Mouse (Mus musculus) heart, postnatal 0 days (tissue): ENCODE measurements around the gene Zfp697. TPM values are rescaled to one million over a fixed set of nuclear protein-coding genes. Genes with fewer than 3 reads are reported as not detected.
"Not testable (repeated sequence)": the region's sequence is repeated elsewhere in the genome, so short reads cannot be mapped to it uniquely, and the experiment has no call there.

ENCODE experiments used
- ATAC-seq: fragments of 200-750 bp; cut with Nextera tagmentation; 2 replicates; pipeline ENCODE4 v1.8.0; 2017; ENCODE audit warnings: low read depth, moderate number of reproducible peaks, moderate library complexity; ENCODE audit not compliant: insufficient read depth
- DNase-seq: peaks from one replicate; pipeline ENCODE4 v3.0.0-alpha.2; 2016; ENCODE audit warnings: low spot score
- H3K27ac ChIP-seq: fragments of 300-500 bp; sonication (generic); 2 replicates; pipeline ENCODE4 v1.5.1; 2014; ENCODE audit warnings: low read depth, mild to moderate bottlenecking
- H3K27me3 ChIP-seq: fragments of 300-500 bp; sonication (generic); 2 replicates; pipeline ENCODE4 v1.6.1; 2014; ENCODE audit warnings: low read length, mixed read lengths; ENCODE audit not compliant: control insufficient read depth, insufficient read depth
- H3K36me3 ChIP-seq: fragments of 300-500 bp; sonication (generic); replicated peaks from 2 replicates; pipeline ENCODE4 v1.6.1; 2014; ENCODE audit warnings: low read length, mixed read lengths; ENCODE audit not compliant: control insufficient read depth, insufficient read depth
- H3K4me1 ChIP-seq: fragments of 300-500 bp; sonication (generic); 2 replicates; pipeline ENCODE4 v1.6.1; 2014; ENCODE audit warnings: antibody characterized with exemption; ENCODE audit not compliant: control insufficient read depth, insufficient read depth
- H3K4me2 ChIP-seq: fragments of 300-500 bp; sonication (generic); 2 replicates; pipeline ENCODE4 v1.6.1; 2014; ENCODE audit warnings: low read depth, mild to moderate bottlenecking, low read length, moderate library complexity
- H3K4me3 ChIP-seq: fragments of 300-500 bp; sonication (generic); 2 replicates; pipeline ENCODE4 v1.5.1; 2014; ENCODE audit warnings: low read depth, low read length
- H3K9ac ChIP-seq: fragments of 300-500 bp; sonication (generic); replicated peaks from 2 replicates; pipeline ENCODE4 v1.6.1; 2014; ENCODE audit warnings: low read depth, low read length, mixed read lengths
- H3K9me3 ChIP-seq: fragments of 300-500 bp; sonication (generic); replicated peaks from 2 replicates; pipeline ENCODE4 v1.6.1; 2016; ENCODE audit warnings: low read length; ENCODE audit not compliant: control insufficient read depth
- CTCF ChIP-seq: IDR thresholded peaks from 2 replicates; pipeline ENCODE4 v1.5.1; 2016; ENCODE audit warnings: antibody characterized with exemption, control low read depth, low read depth
- EP300 ChIP-seq: IDR thresholded peaks from 2 replicates; pipeline ENCODE4 v1.6.1; 2016; ENCODE audit warnings: antibody characterized with exemption, low read depth
- WGBS: fragments of 180-500 bp; shearing (Covaris S2); extraction: QIAGEN DNeasy Blood & Tissue Kit; methylation state at CpG from one replicate; pipeline ENCODE4 v1.1.7; 2014; 5-methylcytosine and 5-hydroxymethylcytosine counted together
- polyA plus RNA-seq: library from polyadenylated mRNA; unstranded; fragments of >200 nt; fragmentation: Nextera tagmentation; extraction: Ambion mirVana; gene quantifications from 2 replicates; pipeline ENCODE4 v1.2.1, GENCODE M21; 2015
- total RNA-seq: library from RNA; depleted of rRNA; stranded (reverse); fragments of >200 nt; gene quantifications from 2 replicates; pipeline ENCODE4 v1.2.3, GENCODE M21; 2014; ENCODE audit warnings: low replicate concordance

Zfp697 gene
- total and polyA plus RNA-seq, 2 experiments from 2014 or later, result 9.4 to 20.8 TPM

GRCm38 (mm10) chr3:98587721-98588120 lies 205.5 kb downstream of the Zfp697 start:
- WGBS, result 77% methylated on average over 2 of the region's 2 CpGs
- Histone ChIP-seq H3K36me3 (no peaks in the 10 kb centered on the region), H3K9me3 (no peaks in the 10 kb centered on the region), H3K4me2 (no peak overlapping the region), H3K4me3 (no peak overlapping the region), H3K9ac (no peak overlapping the region), H3K27me3 (no peaks in the 10 kb centered on the region), H3K27ac (no peak overlapping the region), H3K4me1 (no peaks in the 10 kb centered on the region)
- TF ChIP-seq EP300 (no peak), CTCF (no peak)
- DNase-seq (no peak), ATAC-seq (no peak)

- no peak within 1 kb of the TSS for H3K9ac ChIP-seq
- H3K9me3 ChIP-seq, result no peaks in the 10 kb centered on the region
- no peak within 1 kb of the TSS for H3K4me3 ChIP-seq
- TF ChIP-seq CTCF (no peak), EP300 (no peak)
- H3K36me3 ChIP-seq, result no peaks in the 10 kb centered on the region
- H3K4me2 ChIP-seq, result no peak within 1 kb of the TSS
- H3K27ac ChIP-seq, result no peak within 1 kb of the TSS
- H3K27me3 ChIP-seq, result no peaks in the 10 kb centered on the region
- H3K4me1 ChIP-seq, result no peaks in the 10 kb centered on the region
- DNase-seq (no peak), ATAC-seq (no peak)
Measured at GRCm38 (mm10) chr3:98588707-98589106, 206.4 kb downstream of the Zfp697 start, which contains the start of gene Gm10681. Gene Gm10681, minus strand, starts transcription at chr3:98588807.

- H3K4me2 ChIP-seq, H3K9me3 ChIP-seq, H3K36me3 ChIP-seq, ATAC-seq, H3K4me1 ChIP-seq, H3K27ac ChIP-seq, H3K9ac ChIP-seq, H3K4me3 ChIP-seq, H3K27me3 ChIP-seq, DNase-seq: not testable (repeated sequence)
Measured at GRCm38 (mm10) chr3:98613540-98613939, 231.3 kb downstream of the Zfp697 start.

- Histone ChIP-seq H3K27ac (no peak overlapping the region), H3K4me3 (no peak overlapping the region), H3K4me2 (no peak overlapping the region), H3K27me3 (no peaks in the 10 kb centered on the region), H3K36me3 (no peaks in the 10 kb centered on the region), H3K9me3 (no peaks in the 10 kb centered on the region), H3K9ac (no peak overlapping the region), H3K4me1 (no peaks in the 10 kb centered on the region)
- no peak for ATAC-seq
- DNase-seq, result no peak
- TF ChIP-seq EP300 (no peak), CTCF (no peak)
Measured at GRCm38 (mm10) chr3:98613963-98614362, 231.7 kb downstream of the Zfp697 start.

DNA sequence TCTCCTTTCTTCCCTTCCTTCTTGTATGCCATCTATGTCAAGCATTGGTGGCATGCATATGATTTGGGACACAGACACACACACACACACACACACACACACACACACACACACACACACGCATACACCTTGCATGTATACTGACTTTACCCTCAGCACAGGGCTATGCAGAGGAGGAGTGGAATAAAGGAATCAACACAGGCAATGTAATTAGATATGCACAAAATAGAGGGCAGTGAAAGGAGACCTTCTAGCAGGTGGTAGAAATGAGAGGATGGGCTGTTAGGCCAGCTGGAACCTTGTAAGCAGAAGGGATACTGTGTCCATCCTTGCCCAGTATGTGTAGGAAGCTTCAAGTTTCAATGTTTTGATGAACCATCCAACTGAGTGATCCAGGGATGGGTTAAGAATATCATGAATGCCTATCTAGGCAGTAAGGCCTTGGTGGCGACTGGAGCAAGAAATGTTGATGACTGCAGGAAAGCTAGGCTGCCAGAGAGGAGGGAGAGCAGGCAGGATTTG lies 232.2 kb downstream of the Zfp697 start:
- ATAC-seq, H3K36me3 ChIP-seq, DNase-seq, H3K9ac ChIP-seq, H3K4me3 ChIP-seq, H3K9me3 ChIP-seq, H3K27ac ChIP-seq, H3K27me3 ChIP-seq, H3K4me2 ChIP-seq, H3K4me1 ChIP-seq: not testable (repeated sequence)
- WGBS, result 55% methylated on average over 2 of the region's 2 CpGs

- not testable (repeated sequence) for H3K27ac ChIP-seq, DNase-seq, H3K4me3 ChIP-seq, H3K4me1 ChIP-seq, ATAC-seq, H3K4me2 ChIP-seq, H3K27me3 ChIP-seq, H3K9me3 ChIP-seq, H3K9ac ChIP-seq, H3K36me3 ChIP-seq
- 19% methylated on average over 2 of the region's 2 CpGs for WGBS
Measured at GRCm38 (mm10) chr3:98616244-98616643, 234.0 kb downstream of the Zfp697 start.

DNA sequence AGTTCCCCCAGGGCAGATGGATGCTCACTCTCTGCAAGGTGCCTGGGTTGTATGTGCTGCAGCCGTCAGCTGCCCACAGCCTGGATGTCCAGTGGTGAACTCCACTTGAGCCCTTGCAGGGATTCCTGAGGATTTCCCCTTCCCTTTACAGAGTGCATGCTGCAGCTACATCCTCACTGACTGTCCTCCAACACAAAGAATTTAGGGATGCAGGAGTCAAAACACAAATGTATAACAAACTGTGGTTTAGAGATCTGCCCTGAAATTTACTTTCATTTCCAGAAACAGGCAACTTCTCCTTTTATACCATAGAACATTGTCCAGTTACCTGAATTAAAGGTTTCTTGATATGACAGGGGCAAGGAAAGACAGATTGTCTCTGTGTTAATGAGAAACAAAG lies 234.5 kb downstream of the Zfp697 start:
- not testable (repeated sequence) for DNase-seq
- 56% methylated on average over 1 of the region's 1 CpGs for WGBS

More for the DNA sequence above, 234.5 kb downstream of the Zfp697 start:
- ATAC-seq, H3K27me3 ChIP-seq, H3K4me1 ChIP-seq, H3K9me3 ChIP-seq, H3K4me3 ChIP-seq, H3K9ac ChIP-seq, H3K4me2 ChIP-seq, H3K27ac ChIP-seq, H3K36me3 ChIP-seq: not testable (repeated sequence)
